7 mouse cellular contexts compared by ENCODE assay signal in genomic region chr11:98586892-98587563, GRCm38 (mm10). TPM values are rescaled to one million over a fixed set of nuclear protein-coding genes. Genes with fewer than 3 reads are reported as not detected.
DNase-seq lines count a peak whose midpoint lies in the region; ATAC-seq and TF ChIP-seq lines count a peak whose summit lies in the region.

TSS of gene Ormdl3 (minus strand) at chr11:98587368.

- 0 out of 2 replicates have a peak, but pooled peaks cover 3% of the 10 kb centered on the region for H3K4me1 ChIP-seq in intestine, postnatal 0 days (replicated peaks; ENCODE audit: control insufficient read depth, insufficient read depth, low read length)
- peaks cover 33% of the 10 kb centered on the region for H3K4me1 ChIP-seq in midbrain, embryonic 12.5 days
- H3K4me1 ChIP-seq in small intestine, adult 2 months (ENCODE audit: control insufficient read depth, insufficient read depth, insufficient read length, low read length), result peaks cover 23% of the 10 kb centered on the region; the same call in 1 of the 2 replicates

- peak within 1 kb of the TSS; percentile 93 for H3K4me3 ChIP-seq in intestine, postnatal 0 days (ENCODE audit: low read depth, low read length)
- H3K4me3 ChIP-seq in midbrain, embryonic 12.5 days, result peak within 1 kb of the TSS; percentile 91
- H3K4me3 ChIP-seq in small intestine, adult 2 months (ENCODE audit: low read depth, low read length), result peak within 1 kb of the TSS; percentile 89

- intact Hi-C loops in left cerebral cortex, postnatal 4 days (cut with DNase I), result no loop called here

- ATAC-seq in intestine, postnatal 0 days, result peak; percentile 72
- ATAC-seq in midbrain, embryonic 12.5 days (ENCODE audit: low FRiP score, low read depth), result peak; percentile 92

- DNase-seq in adrenal gland, adult 8-10 months, result peak; percentile 98
- peak; percentile 98 for DNase-seq in embryo, embryonic 9.5 days (ENCODE audit: extremely low spot score)
- DNase-seq in gonadal fat pad, adult 2 months (ENCODE audit: low read depth), result no peak
- peak; percentile 99 for DNase-seq in left cerebral cortex, postnatal 4 days

- H3K4me2 ChIP-seq in intestine, postnatal 0 days (replicated peaks; ENCODE audit: low read depth), result peak within 1 kb of the TSS; percentile 84
- H3K4me2 ChIP-seq in midbrain, embryonic 12.5 days (replicated peaks), result peak within 1 kb of the TSS; percentile 85

- 0 out of 2 replicates have a peak, but pooled peaks have one; percentile 3 for TF ChIP-seq CTCF in intestine, postnatal 0 days (IDR thresholded peaks at IDR 0.05; ENCODE audit: low read depth)
- TF ChIP-seq CTCF in small intestine, adult 2 months (IDR thresholded peaks at IDR 0.05; ENCODE audit: extremely low read depth, insufficient read length, insufficient replicate concordance, low read depth, low read length), result no peak

- H3K36me3 ChIP-seq in intestine, postnatal 0 days (ENCODE audit: control insufficient read depth, insufficient read depth), result peaks cover 16% of the 10 kb centered on the region
- H3K36me3 ChIP-seq in midbrain, embryonic 12.5 days, result peaks cover 20% of the 10 kb centered on the region
- peaks cover 17% of the 10 kb centered on the region for H3K36me3 ChIP-seq in small intestine, adult 2 months (ENCODE audit: control insufficient read depth, insufficient read depth, low read length)

- H3K9ac ChIP-seq in intestine, postnatal 0 days (ENCODE audit: low read depth, low read length), result peak within 1 kb of the TSS; percentile 91
- H3K9ac ChIP-seq in midbrain, embryonic 12.5 days (replicated peaks), result peak within 1 kb of the TSS; percentile 93

- H3K27me3 ChIP-seq in intestine, postnatal 0 days (replicated peaks; ENCODE audit: control insufficient read depth, insufficient read depth, low read length), result no peaks in the 10 kb centered on the region
- peaks cover 16% of the 10 kb centered on the region; the same call in 1 of the 2 replicates for H3K27me3 ChIP-seq in midbrain, embryonic 12.5 days
- no peaks in the 10 kb centered on the region for H3K27me3 ChIP-seq in small intestine, adult 2 months (ENCODE audit: control insufficient read depth, insufficient read depth, low read length)

- 0% methylated on average over 49 of the region's 49 CpGs for WGBS in intestine, postnatal 0 days
- WGBS in midbrain, embryonic 12.5 days, result under 1% methylated on average over 49 of the region's 49 CpGs
- under 1% methylated on average over 48 of the region's 49 CpGs for WGBS in small intestine, adult 2 months

- H3K27ac ChIP-seq in intestine, postnatal 0 days (ENCODE audit: low read depth, low read length), result peak within 1 kb of the TSS; percentile 91
- H3K27ac ChIP-seq in midbrain, embryonic 12.5 days (replicated peaks), result peak within 1 kb of the TSS; percentile 90
- H3K27ac ChIP-seq in small intestine, adult 2 months (ENCODE audit: insufficient read depth, low read depth, low read length), result peak within 1 kb of the TSS; percentile 90

- H3K9me3 ChIP-seq in intestine, postnatal 0 days (ENCODE audit: control insufficient read depth), result no peaks in the 10 kb centered on the region
- no peaks in the 10 kb centered on the region for H3K9me3 ChIP-seq in midbrain, embryonic 12.5 days

- TF ChIP-seq POLR2A in small intestine, adult 2 months (IDR thresholded peaks at IDR 0.05; ENCODE audit: low read depth, low read length), result peak; percentile 90

RNA-seq across cellular contexts. Expression of gene Ormdl3, which starts in this region (rescaled TPM):
- total RNA-seq in adrenal gland, adult 8-10 months (2022), result 100 to 1,000 TPM; 102 to 147 (median 129) TPM
- polyA plus RNA-seq in gonadal fat pad, adult 2 months (2012; rRNA removed), result 161 and 192 TPM in 2 replicates
- polyA plus RNA-seq in intestine, postnatal 0 days (2015; fragmentation: Nextera tagmentation; extraction: Ambion mirVana), result 139 and 150 TPM in 2 replicates
- 10 to 100 TPM; 60.7 to 64.9 TPM for total RNA-seq in left cerebral cortex, postnatal 4 days (2021)
- polyA plus RNA-seq in midbrain, embryonic 12.5 days (2016; fragmentation: Nextera tagmentation; extraction: Ambion mirVana), result 67.1 and 73.1 TPM in 2 replicates
- 46.3 and 105 TPM in 2 replicates for polyA plus RNA-seq in small intestine, adult 2 months (2012; rRNA removed)
